Mouse (Mus musculus): ENCODE results near the gene Ppm1j. TPM values are rescaled to one million over a fixed set of nuclear protein-coding genes. Genes with fewer than 3 reads are reported as not detected.

The Ppm1j gene
- total RNA-seq, 1 experiment, result 25.7 TPM

GRCm38 (mm10) chr3:104785284-104785683 is 4.4 kb downstream of the Ppm1j start:
- Histone ChIP-seq H3K9me3 (ENCODE audit: control insufficient read depth, insufficient read depth, low read depth, low read length) (no peaks in the 10 kb centered on the region), H3K4me1 (ENCODE audit: control insufficient read depth in 2 of 2, insufficient read depth in 2 of 2, low read length in 2 of 2, poor library complexity in 1 of 2) (peaks cover 10 to 26% of the 10 kb centered on the region in 2 experiments), H3K9ac (ENCODE audit: insufficient read depth, low read depth, low read length, poor library complexity, severe bottlenecking) (no peak overlapping the region), H3K36me3 (ENCODE audit: control insufficient read depth, insufficient read depth, low read length, poor library complexity, severe bottlenecking) (peaks cover 7% of the 10 kb centered on the region), H3K4me3 (ENCODE audit: insufficient read depth in 1 of 2, low read depth in 1 of 2, low read length in 2 of 2, poor library complexity in 1 of 2, severe bottlenecking in 1 of 2) (no peak overlapping the region), H3K27ac (ENCODE audit: insufficient read depth, low read depth, low read length, poor library complexity, severe bottlenecking) (no peak overlapping the region)
- in situ Hi-C loops (cut with MboI; ENCODE audit: low sequenced_read_pairs in 2 of 2, unreplicated experiment in 2 of 2), result no loop called here
- no peak for DNase-seq (ENCODE audit: low read depth, low spot score)
- TF ChIP-seq ZNF384 (IDR thresholded peaks at IDR 0.05; ENCODE audit: low read depth, low read length) (no peak), ZC3H11A (IDR thresholded peaks at IDR 0.05; ENCODE audit: borderline replicate concordance, low read depth, low read length) (no peak), CHD2 (IDR thresholded peaks at IDR 0.05; ENCODE audit: low read depth, low read length) (no peak), MAFK (IDR thresholded peaks at IDR 0.05; ENCODE audit: insufficient read depth, low read depth, low read length) (no peak), HCFC1 (IDR thresholded peaks at IDR 0.05; ENCODE audit: borderline replicate concordance, insufficient read depth, low read length) (no peak)

- Histone ChIP-seq H3K36me3 (ENCODE audit: control insufficient read depth, insufficient read depth, low read length, poor library complexity, severe bottlenecking) (peaks cover 20% of the 10 kb centered on the region), H3K9me3 (ENCODE audit: control insufficient read depth, insufficient read depth, low read depth, low read length) (no peaks in the 10 kb centered on the region), H3K4me3 (ENCODE audit: insufficient read depth in 1 of 2, low read depth in 1 of 2, low read length in 2 of 2, poor library complexity in 1 of 2, severe bottlenecking in 1 of 2) (peak within 1 kb of the TSS; percentile 79 to 96), H3K4me1 (ENCODE audit: control insufficient read depth in 2 of 2, insufficient read depth in 2 of 2, low read length in 2 of 2, poor library complexity in 1 of 2) (peaks cover 11 to 30% of the 10 kb centered on the region in 2 experiments; a peak in 3 of 4 replicates), H3K9ac (ENCODE audit: insufficient read depth, low read depth, low read length, poor library complexity, severe bottlenecking) (peak within 1 kb of the TSS; percentile 76), H3K27ac (ENCODE audit: insufficient read depth, low read depth, low read length, poor library complexity, severe bottlenecking) (no peak within 1 kb of the TSS)
- TF ChIP-seq ZC3H11A (IDR thresholded peaks at IDR 0.05; ENCODE audit: borderline replicate concordance, low read depth, low read length) (no peak), CHD2 (IDR thresholded peaks at IDR 0.05; ENCODE audit: low read depth, low read length) (no peak), MAFK (IDR thresholded peaks at IDR 0.05; ENCODE audit: insufficient read depth, low read depth, low read length) (no peak), ZNF384 (IDR thresholded peaks at IDR 0.05; ENCODE audit: low read depth, low read length) (no peak), HCFC1 (IDR thresholded peaks at IDR 0.05; ENCODE audit: borderline replicate concordance, insufficient read depth, low read length) (no peak)
- in situ Hi-C loops (cut with MboI; ENCODE audit: low sequenced_read_pairs in 2 of 2, unreplicated experiment in 2 of 2), result no loop called here
- DNase-seq (ENCODE audit: low read depth, low spot score), result no peak
Measured at GRCm38 (mm10) chr3:104788075-104788474, 7.2 kb downstream of the Ppm1j start, which contains the start of gene Rhoc. Rhoc (plus strand) TSS chr3:104788375.

GRCm38 (mm10) chr3:104788561-104789311 is 7.9 kb downstream of the Ppm1j start:
- peak overlapping the region; percentile 76 for H3K9ac ChIP-seq (ENCODE audit: insufficient read depth, low read depth, low read length, poor library complexity, severe bottlenecking)
- peaks cover 20% of the 10 kb centered on the region for H3K36me3 ChIP-seq (ENCODE audit: control insufficient read depth, insufficient read depth, low read length, poor library complexity, severe bottlenecking)
- H3K9me3 ChIP-seq (ENCODE audit: control insufficient read depth, insufficient read depth, low read depth, low read length), result no peaks in the 10 kb centered on the region
- TF ChIP-seq ZC3H11A (IDR thresholded peaks at IDR 0.05; ENCODE audit: borderline replicate concordance, low read depth, low read length) (0 out of 2 replicates have a peak, but pooled peaks have one; percentile 33), HCFC1 (IDR thresholded peaks at IDR 0.05; ENCODE audit: borderline replicate concordance, insufficient read depth, low read length) (no peak)
- DNase-seq (ENCODE audit: low read depth, low spot score), result no peak
- peak overlapping the region; percentile 79 to 96 for H3K4me3 ChIP-seq (ENCODE audit: insufficient read depth in 1 of 2, low read depth in 1 of 2, low read length in 2 of 2, poor library complexity in 1 of 2, severe bottlenecking in 1 of 2)
- in situ Hi-C loops (cut with MboI; ENCODE audit: low sequenced_read_pairs in 2 of 2, unreplicated experiment in 2 of 2), result no loop called here
- peaks cover 11 to 28% of the 10 kb centered on the region in 2 experiments for H3K4me1 ChIP-seq (ENCODE audit: control insufficient read depth in 2 of 2, insufficient read depth in 2 of 2, low read length in 2 of 2, poor library complexity in 1 of 2)
- no peak overlapping the region for H3K27ac ChIP-seq (ENCODE audit: insufficient read depth, low read depth, low read length, poor library complexity, severe bottlenecking)

GRCm38 (mm10) chr3:104789312-104789605 is 8.4 kb downstream of the Ppm1j start:
- in situ Hi-C loops (cut with MboI; ENCODE audit: low sequenced_read_pairs in 2 of 2, unreplicated experiment in 2 of 2), result no loop called here
- H3K36me3 ChIP-seq (ENCODE audit: control insufficient read depth, insufficient read depth, low read length, poor library complexity, severe bottlenecking), result peaks cover 20% of the 10 kb centered on the region
- peak overlapping the region; percentile 79 to 96 for H3K4me3 ChIP-seq (ENCODE audit: insufficient read depth in 1 of 2, low read depth in 1 of 2, low read length in 2 of 2, poor library complexity in 1 of 2, severe bottlenecking in 1 of 2)
- H3K4me1 ChIP-seq (ENCODE audit: control insufficient read depth in 2 of 2, insufficient read depth in 2 of 2, low read length in 2 of 2, poor library complexity in 1 of 2), result peaks cover 12 to 31% of the 10 kb centered on the region in 2 experiments
- no peak overlapping the region for H3K27ac ChIP-seq (ENCODE audit: insufficient read depth, low read depth, low read length, poor library complexity, severe bottlenecking)
- peak overlapping the region; percentile 76 for H3K9ac ChIP-seq (ENCODE audit: insufficient read depth, low read depth, low read length, poor library complexity, severe bottlenecking)
- H3K9me3 ChIP-seq (ENCODE audit: control insufficient read depth, insufficient read depth, low read depth, low read length), result no peaks in the 10 kb centered on the region
- no peak for DNase-seq (ENCODE audit: low read depth, low spot score)
- TF ChIP-seq HCFC1 (IDR thresholded peaks at IDR 0.05; ENCODE audit: borderline replicate concordance, insufficient read depth, low read length) (no peak), CHD2 (IDR thresholded peaks at IDR 0.05; ENCODE audit: low read depth, low read length) (no peak), ZNF384 (IDR thresholded peaks at IDR 0.05; ENCODE audit: low read depth, low read length) (no peak), ZC3H11A (IDR thresholded peaks at IDR 0.05; ENCODE audit: borderline replicate concordance, low read depth, low read length) (no peak), MAFK (IDR thresholded peaks at IDR 0.05; ENCODE audit: insufficient read depth, low read depth, low read length) (no peak)
